Mouse (Mus musculus) forebrain, embryonic 15.5 days (tissue): Measurements from ENCODE around the gene Kcp. TPM values are rescaled to one million over a fixed set of nuclear protein-coding genes. Genes with fewer than 3 reads are reported as not detected.

Experiments used
- ATAC-seq: fragments of 200-750 bp; cut with Nextera tagmentation; replicated peaks from 2 replicates; pipeline ENCODE4 v1.8.0; 2017; ENCODE audit warnings: mild to moderate bottlenecking, moderate TSS enrichment, moderate library complexity
- H3K27ac ChIP-seq: fragments of 300-500 bp; sonication (generic); replicated peaks from 2 replicates; pipeline ENCODE4 v1.5.1; 2015; ENCODE audit warnings: mild to moderate bottlenecking, inconsistent platforms
- H3K27me3 ChIP-seq: fragments of 300-500 bp; sonication (generic); 2 replicates; pipeline ENCODE4 v1.6.1; 2015; ENCODE audit warnings: inconsistent platforms
- H3K36me3 ChIP-seq: fragments of 300-500 bp; sonication (generic); 2 replicates; pipeline ENCODE4 v1.6.1; 2015; ENCODE audit warnings: mild to moderate bottlenecking, inconsistent platforms
- H3K4me1 ChIP-seq: fragments of 300-500 bp; sonication (generic); 2 replicates; pipeline ENCODE4 v1.6.1; 2015; ENCODE audit warnings: inconsistent platforms
- H3K4me2 ChIP-seq: fragments of 300-500 bp; sonication (generic); replicated peaks from 2 replicates; pipeline ENCODE4 v1.6.1; 2015; ENCODE audit warnings: mild to moderate bottlenecking, inconsistent platforms
- H3K4me3 ChIP-seq: fragments of 300-500 bp; sonication (generic); 2 replicates; pipeline ENCODE4 v1.5.1; 2015; ENCODE audit warnings: mild to moderate bottlenecking, inconsistent platforms
- H3K9ac ChIP-seq: fragments of 300-500 bp; sonication (generic); replicated peaks from 2 replicates; pipeline ENCODE4 v1.6.1; 2015; ENCODE audit warnings: mild to moderate bottlenecking, inconsistent platforms
- H3K9me3 ChIP-seq: fragments of 300-500 bp; sonication (generic); 2 replicates; pipeline ENCODE4 v1.6.1; 2016; ENCODE audit warnings: inconsistent platforms
- WGBS: fragments of 180-500 bp; shearing (Covaris S2); methylation state at CpG from one replicate; pipeline ENCODE4 v1.1.7; 2015; ENCODE audit warnings: mixed read lengths; 5-methylcytosine and 5-hydroxymethylcytosine counted together
- polyA plus RNA-seq: library from polyadenylated mRNA; unstranded; fragments of >200 nt; fragmentation: Nextera tagmentation; extraction: Ambion mirVana; gene quantifications from 2 replicates; pipeline ENCODE4 v1.2.1, GENCODE M21; 2015

Gene Kcp
- polyA plus RNA-seq, 1 experiment from 2014 or later: 9.6 TPM

GRCm38 (mm10) chr6:29431473-29431872 is 76.3 kb downstream of the Kcp start:
- H3K4me1 ChIP-seq: peaks cover 51% of the 10 kb centered on the region
- peaks cover 25% of the 10 kb centered on the region for H3K27me3 ChIP-seq
- H3K36me3 ChIP-seq: no peaks in the 10 kb centered on the region
- H3K4me3 ChIP-seq: no peak overlapping the region
- H3K9ac ChIP-seq: no peak overlapping the region
- WGBS: 31% methylated on average over 5 of the region's 5 CpGs
- no peak; the same call in 1 of the 2 replicates for ATAC-seq
- no peaks in the 10 kb centered on the region for H3K9me3 ChIP-seq
- H3K27ac ChIP-seq: no peak overlapping the region
- no peak overlapping the region for H3K4me2 ChIP-seq

GRCm38 (mm10) chr6:29430681-29431420 is 76.9 kb downstream of the Kcp start:
- Histone ChIP-seq H3K27me3 (peaks cover 24% of the 10 kb centered on the region), H3K36me3 (no peaks in the 10 kb centered on the region), H3K4me1 (peaks cover 44% of the 10 kb centered on the region), H3K27ac (no peak overlapping the region), H3K9ac (no peak overlapping the region), H3K9me3 (no peaks in the 10 kb centered on the region), H3K4me3 (no peak overlapping the region), H3K4me2 (no peak overlapping the region)
- ATAC-seq: no peak
- WGBS: 47% methylated on average over 15 of the region's 15 CpGs

- no peaks in the 10 kb centered on the region for H3K9me3 ChIP-seq
- peaks cover 18% of the 10 kb centered on the region for H3K4me1 ChIP-seq
- peaks cover 5% of the 10 kb centered on the region; the same call in 1 of the 2 replicates for H3K27me3 ChIP-seq
- no peaks in the 10 kb centered on the region for H3K36me3 ChIP-seq
- WGBS: 58% methylated on average over 4 of the region's 4 CpGs
- H3K27ac ChIP-seq: no peak overlapping the region
- no peak overlapping the region for H3K9ac ChIP-seq
- ATAC-seq: no peak
- no peak overlapping the region for H3K4me2 ChIP-seq
- no peak overlapping the region for H3K4me3 ChIP-seq
Observed at GRCm38 (mm10) chr6:29428171-29428570, 79.6 kb downstream of the Kcp start.

- H3K27me3 ChIP-seq: no peaks in the 10 kb centered on the region
- WGBS: 83% methylated on average over 6 of the region's 6 CpGs
- H3K27ac ChIP-seq: no peak overlapping the region
- ATAC-seq: no peak
- peaks cover 3% of the 10 kb centered on the region; the same call in 1 of the 2 replicates for H3K4me1 ChIP-seq
- H3K4me2 ChIP-seq: no peak overlapping the region
- no peak overlapping the region for H3K4me3 ChIP-seq
- no peaks in the 10 kb centered on the region for H3K9me3 ChIP-seq
- H3K36me3 ChIP-seq: no peaks in the 10 kb centered on the region
- no peak overlapping the region for H3K9ac ChIP-seq
Observed at GRCm38 (mm10) chr6:29426331-29426730, 81.4 kb downstream of the Kcp start.

DNA sequence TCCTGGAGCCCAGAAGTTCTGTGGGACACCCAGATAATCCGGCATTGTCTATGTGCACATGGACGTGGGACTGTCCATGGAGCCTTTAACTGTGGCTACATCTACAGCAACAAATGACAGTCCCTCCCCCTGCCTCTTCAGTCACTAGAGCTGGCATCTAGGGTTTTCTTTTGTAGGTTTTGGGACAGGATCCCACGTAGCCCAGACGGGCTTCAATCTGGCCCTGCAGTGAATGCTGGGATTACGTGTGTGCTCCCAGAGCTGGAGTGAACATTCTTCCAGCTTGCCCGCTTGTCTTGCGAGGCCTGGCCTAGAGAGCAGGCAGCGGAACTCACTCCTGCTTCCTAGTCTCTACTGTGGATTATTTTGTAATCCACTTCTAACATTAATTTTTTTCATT is 82.6 kb downstream of the Kcp start:
- Histone ChIP-seq H3K4me1 (no peaks in the 10 kb centered on the region), H3K4me3 (no peak overlapping the region), H3K9me3 (no peaks in the 10 kb centered on the region), H3K9ac (no peak overlapping the region), H3K27ac (no peak overlapping the region), H3K36me3 (no peaks in the 10 kb centered on the region), H3K27me3 (no peaks in the 10 kb centered on the region), H3K4me2 (no peak overlapping the region)
- ATAC-seq: no peak
- 77% methylated on average over 8 of the region's 8 CpGs for WGBS

Other genes with a start within 250 kb of the Kcp start
- gene Hilpda, start 235.5 kb downstream of the Kcp start, polyA plus RNA-seq: 44.3 and 46.1 TPM in 2 replicates
- 0.56 and 0.60 TPM in 2 replicates for gene Fam71f2, start 228.4 kb downstream of the Kcp start, polyA plus RNA-seq
- gene Fam71f1, start 188.8 kb downstream of the Kcp start, polyA plus RNA-seq: not detected in 2 replicates
- 162 and 170 TPM in 2 replicates for gene Calu, start 159.9 kb downstream of the Kcp start, polyA plus RNA-seq
- gene Opn1sw, start 119.5 kb downstream of the Kcp start, polyA plus RNA-seq: 0.37 and 0.50 TPM in 2 replicates
- 42.2 and 42.8 TPM in 2 replicates for gene Ccdc136, start 111.6 kb downstream of the Kcp start, polyA plus RNA-seq
- 1.9 and 2.0 TPM in 2 replicates for gene Flnc, start 74.7 kb downstream of the Kcp start, polyA plus RNA-seq
- gene Atp6v1f, start 40.2 kb downstream of the Kcp start, polyA plus RNA-seq: 327 TPM in 2 replicates
- gene Atp6v1fnb, start 36.5 kb downstream of the Kcp start, polyA plus RNA-seq: 0.29 TPM in 1 of 2 replicates, not detected in the other
- gene Irf5, start 18.7 kb upstream of the Kcp start, polyA plus RNA-seq: 1.3 and 1.4 TPM in 2 replicates
- gene Tnpo3, start 101.9 kb upstream of the Kcp start, polyA plus RNA-seq: 107 and 111 TPM in 2 replicates
- 5.0 and 7.4 TPM in 2 replicates for gene Tspan33, start 186.3 kb upstream of the Kcp start, polyA plus RNA-seq
- 14.4 and 16.3 TPM in 2 replicates for gene Smo, start 227.6 kb upstream of the Kcp start, polyA plus RNA-seq